Mouse (Mus musculus): ENCODE measurements around the gene Hoxd3.

The Hoxd3 gene

DNA sequence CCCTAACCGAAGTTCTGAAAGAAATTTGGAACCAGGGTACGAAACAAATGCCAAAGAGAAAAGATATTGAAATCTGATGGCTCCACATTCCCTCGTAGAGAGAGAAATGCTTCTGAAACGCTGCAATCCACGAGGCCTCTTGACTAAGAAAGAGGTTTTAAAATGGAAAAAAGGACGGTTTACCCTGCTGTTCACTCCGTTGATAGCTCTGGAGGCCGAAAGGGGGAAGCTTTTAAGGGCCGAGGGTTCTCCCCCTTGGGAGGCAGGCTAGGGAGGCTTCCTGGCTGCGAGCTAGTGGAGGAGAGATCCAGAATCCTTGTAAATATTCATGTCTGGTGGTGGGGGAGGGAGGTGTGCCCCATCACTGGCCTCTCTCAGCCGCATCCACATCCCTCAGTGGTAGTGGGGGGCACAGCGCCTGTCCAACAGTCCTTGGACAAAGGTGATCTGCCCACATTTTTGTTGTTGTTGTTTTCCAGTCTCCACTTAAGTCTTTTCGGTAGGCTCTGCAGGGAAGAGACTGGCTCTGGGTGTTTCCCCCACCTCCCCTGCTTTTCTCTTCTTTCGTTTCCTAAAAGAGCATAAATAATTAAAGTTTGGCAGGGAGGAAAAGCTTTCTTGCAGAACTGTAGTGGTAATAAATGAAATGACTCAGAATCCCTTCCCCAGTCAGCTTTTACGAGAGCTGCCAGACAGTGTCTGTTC is 32.7 kb upstream of the Hoxd3 start, which contains the start of gene Hoxd11:
Hoxd11 (plus strand) TSS at position 667 of the 705 bp plus-strand sequence.
- no peak for DNase-seq (ENCODE audit: low spot score in 2 of 2)

DNA sequence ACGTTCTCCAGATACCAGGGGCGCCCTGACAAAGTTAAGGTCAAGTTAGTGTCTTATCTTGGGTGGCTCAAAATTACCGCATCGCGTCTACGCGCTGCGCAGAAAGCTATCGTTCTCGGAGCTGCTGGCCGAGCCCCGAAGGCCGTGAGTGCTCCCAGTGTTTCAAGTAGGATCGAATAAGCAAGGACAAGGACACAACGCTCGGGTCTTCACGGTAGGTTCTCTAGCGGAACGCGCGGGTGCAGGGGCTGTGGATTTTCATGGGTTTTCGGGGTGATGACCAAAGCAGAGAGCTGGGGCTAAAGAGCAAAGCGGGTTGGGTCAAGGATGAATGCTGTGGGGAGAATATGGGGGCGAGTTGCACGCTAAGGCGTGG is 32.1 kb upstream of the Hoxd3 start:
- DNase-seq (ENCODE audit: low spot score in 2 of 2): no peak

DNA sequence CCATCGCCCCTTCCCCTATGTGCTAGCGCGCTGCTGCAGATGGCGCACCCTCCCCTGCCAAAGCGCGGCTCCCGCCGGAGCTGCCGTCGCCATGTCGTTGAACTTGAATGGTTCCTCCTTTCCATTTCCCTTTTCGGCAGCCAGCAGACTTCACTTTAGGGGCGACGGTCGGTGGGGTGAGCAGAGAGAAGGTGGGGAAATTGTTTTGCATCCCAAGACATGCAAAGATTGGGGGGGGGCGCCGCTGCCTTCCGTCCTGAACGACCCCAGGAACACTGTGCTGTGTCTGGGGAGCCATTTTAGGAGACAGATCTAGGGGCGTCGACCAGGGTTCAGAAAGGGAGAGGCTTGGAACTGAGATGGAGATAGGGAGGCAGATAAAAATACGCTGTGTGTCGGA is 31.7 kb upstream of the Hoxd3 start:
- DNase-seq (ENCODE audit: low spot score in 2 of 2): no peak

DNA sequence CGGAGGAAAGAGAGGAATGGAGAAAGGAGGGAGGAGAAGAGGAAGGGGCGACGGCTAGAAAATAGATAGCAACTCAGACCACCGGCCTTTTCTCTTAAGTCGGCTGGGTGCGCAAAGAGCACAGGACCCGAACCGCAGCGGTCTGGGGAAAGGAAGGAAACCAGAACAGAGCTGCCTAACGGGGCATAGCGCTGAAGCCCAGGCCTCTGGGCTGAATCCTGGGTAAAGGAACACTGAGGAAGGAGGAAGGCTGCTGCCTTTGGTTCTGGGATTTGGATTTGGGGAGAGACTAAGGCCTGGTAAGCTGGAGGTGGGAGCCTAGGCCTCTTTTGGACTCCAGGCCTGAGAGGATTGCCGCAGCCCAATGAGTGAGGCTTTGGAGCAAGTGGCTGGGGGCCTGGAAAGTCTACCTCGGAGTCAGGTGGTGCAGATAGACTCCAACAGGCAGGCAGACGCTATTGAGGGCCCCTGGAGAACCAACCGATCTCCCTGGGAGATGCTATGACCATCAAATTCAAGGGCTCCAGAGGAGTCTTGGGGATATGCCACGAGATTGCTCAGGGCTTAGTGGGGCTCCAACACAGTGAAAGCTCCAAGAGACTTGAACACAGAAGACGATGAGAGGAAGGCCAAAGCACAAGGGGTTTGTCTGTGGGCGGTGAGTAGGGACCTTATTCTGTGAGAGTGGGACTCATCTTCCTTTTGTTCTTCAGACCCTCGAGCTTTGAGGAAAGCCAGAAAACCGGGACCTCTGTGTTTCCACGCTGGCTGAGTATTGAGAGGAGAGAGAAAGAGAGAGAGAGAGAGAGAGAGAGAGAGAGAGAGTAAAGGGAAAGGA is 30.9 kb upstream of the Hoxd3 start:
- no peak for DNase-seq (ENCODE audit: low spot score in 2 of 2)

DNA sequence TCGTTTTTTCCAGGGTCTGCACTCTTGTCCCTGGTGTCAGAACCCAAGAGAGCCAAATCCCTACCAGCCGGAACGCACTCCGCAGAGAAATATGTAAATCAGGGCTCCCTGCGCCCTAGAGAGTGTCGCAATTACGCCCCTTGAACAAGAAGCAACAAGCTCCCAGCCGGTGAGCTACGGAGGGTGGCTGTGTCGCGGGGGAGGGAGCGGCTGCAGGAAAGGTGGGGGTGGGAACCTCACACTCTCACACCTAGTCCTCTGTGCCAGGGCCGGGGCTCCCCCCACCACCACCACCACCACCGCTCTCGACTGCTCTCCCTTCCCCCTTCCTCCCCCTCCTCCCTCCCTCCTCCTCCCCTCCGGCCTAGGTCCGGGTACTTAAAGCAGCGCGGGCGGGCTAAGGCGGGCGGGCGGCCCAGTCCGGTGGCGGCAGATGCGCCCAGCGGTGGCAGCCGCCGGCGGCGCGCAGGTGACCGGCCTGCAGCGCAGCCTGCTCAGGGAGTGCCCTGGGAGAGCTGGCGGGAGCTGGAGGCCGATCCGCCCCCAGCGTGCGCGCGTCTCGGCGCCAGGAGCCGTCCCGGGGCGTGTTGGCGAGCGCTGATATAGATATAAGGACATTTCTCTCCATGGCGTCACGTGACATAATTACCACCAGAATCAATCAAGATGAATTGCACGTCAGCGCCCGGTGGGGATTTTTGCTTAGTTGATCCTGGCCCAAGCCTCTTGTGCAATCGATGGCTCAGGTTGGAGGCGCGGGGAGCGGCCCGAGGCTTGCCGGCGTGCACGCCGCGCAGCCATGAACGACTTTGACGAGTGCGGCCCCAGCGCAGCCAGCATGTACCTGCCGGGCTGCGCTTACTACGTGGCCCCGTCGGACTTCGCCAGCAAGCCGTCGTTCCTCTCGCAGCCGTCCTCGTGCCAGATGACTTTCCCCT is 29.9 kb upstream of the Hoxd3 start:
- peak in 1 of 2 experiments; percentile 67 for DNase-seq (ENCODE audit: low spot score in 2 of 2)

DNA sequence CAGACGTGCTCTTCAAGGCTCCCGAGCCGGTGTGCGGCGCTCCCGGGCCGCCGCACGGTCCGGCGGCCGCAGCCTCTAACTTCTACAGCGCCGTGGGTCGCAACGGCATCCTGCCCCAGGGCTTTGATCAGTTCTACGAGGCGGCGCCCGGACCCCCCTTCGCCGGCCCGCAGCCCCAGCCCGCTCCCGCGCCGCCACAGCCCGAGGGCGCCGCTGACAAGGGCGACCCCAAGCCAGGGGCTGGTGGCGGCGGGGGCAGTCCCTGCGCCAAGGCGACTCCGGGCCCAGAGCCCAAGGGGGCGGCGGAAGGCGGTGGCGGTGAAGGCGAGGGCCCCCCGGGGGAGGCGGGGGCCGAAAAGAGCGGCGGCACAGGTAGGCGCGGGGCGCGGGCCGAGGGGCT is 28.9 kb upstream of the Hoxd3 start:
- no peak for DNase-seq (ENCODE audit: low spot score in 2 of 2)

DNA sequence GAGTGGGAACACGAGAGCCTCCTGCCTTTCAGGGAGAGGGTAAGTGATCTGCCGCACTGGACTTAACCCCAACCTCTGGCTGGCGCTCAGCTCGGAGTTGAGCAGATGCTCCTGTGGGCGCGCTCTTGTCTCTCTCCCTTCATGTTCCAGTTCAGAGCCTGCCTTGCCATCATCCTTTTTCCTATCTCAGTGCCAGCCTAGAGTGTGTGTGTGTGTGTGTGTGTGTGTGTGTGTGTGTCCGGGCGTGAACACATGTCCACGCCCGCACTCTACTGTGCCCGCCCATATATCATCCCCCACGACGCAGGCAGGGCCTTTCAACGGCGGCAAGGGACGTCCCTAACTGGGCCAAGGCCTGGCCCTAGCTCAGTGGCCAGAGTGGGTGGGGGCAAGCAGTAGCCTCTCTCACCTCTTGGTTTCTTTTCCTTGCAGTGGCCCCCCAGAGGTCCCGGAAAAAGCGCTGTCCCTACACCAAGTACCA is 28.2 kb upstream of the Hoxd3 start:
- no peak for DNase-seq (ENCODE audit: low spot score in 2 of 2)

DNA sequence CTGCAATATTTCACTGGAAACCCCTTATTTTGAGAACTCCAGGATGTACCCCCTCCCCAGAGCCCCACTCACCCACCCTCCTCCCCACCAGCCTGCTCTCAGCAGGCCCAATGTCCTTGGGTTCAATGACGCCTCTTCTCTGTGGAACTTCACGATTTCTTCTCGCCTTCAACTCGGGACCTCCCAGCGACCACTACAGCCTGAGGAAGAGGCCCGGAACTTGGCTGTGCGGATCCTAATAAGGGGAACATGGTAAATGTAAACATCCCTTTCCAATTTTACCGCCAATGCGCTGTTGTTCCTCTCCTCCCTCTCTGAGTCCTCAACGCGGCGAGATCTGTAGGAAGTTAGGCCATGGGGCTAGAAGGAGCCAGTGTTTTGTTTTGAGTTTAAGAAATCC is 27.6 kb upstream of the Hoxd3 start:
- DNase-seq (ENCODE audit: low spot score in 2 of 2): no peak

DNA sequence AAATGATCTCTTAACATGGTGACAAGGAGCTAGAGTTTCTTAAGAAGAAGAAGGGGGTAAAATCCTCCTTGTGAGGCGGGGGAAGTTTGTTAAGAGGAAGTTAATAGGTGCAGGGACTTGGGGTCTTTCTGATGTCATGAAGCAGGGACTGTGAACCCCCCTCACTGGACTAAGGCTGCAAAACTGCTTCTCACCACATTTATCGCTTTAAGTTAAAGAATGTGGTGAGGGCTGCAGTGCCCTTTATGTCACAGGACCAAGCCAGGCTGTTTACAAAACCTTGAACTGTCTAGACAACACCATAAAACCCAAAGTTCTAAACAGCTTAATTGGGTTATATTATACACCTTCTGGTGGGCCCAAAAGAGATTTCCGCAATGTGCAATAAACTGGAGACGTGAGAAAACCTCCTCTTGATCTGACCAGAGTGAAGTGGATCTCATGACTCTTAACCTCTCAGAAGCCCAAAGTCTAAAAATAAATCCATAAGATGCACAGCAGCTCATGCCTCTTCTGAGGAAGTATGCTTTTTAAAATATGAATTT is 26.6 kb upstream of the Hoxd3 start:
- no peak for DNase-seq (ENCODE audit: low spot score in 2 of 2)

DNA sequence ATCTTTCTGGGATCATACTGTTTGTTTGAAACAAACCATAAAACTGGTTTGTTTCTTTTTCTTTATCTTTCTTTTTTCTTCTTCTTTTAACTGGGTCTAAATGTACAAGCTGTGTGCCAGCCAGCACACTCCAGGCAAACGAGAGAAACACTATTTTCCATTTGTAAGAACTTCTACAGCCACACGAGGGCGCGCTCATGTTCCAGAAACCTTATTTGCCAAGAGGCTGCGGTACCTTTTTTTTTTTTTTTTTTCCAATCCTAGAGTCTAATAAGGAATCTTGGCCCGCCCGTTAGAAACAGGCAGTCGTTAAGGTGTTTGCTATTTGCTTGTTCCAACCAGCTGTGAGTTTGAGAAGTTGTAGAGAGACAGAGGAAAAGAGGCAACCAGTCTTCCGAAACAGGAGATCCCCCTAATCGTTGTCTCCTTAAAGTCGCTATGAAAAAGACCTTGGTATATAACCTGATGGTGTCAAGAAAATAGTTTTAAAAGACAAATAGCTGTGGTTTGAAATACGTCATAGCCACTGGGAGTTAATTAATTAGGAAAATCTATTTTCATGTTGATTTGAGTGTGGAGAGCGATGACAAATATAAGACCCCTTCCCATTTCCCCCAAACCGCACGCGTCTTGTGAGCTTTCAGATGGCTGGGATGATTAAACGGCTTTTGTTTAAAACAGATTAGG is 25.3 kb upstream of the Hoxd3 start:
- no peak for DNase-seq (ENCODE audit: low spot score in 2 of 2)

DNA sequence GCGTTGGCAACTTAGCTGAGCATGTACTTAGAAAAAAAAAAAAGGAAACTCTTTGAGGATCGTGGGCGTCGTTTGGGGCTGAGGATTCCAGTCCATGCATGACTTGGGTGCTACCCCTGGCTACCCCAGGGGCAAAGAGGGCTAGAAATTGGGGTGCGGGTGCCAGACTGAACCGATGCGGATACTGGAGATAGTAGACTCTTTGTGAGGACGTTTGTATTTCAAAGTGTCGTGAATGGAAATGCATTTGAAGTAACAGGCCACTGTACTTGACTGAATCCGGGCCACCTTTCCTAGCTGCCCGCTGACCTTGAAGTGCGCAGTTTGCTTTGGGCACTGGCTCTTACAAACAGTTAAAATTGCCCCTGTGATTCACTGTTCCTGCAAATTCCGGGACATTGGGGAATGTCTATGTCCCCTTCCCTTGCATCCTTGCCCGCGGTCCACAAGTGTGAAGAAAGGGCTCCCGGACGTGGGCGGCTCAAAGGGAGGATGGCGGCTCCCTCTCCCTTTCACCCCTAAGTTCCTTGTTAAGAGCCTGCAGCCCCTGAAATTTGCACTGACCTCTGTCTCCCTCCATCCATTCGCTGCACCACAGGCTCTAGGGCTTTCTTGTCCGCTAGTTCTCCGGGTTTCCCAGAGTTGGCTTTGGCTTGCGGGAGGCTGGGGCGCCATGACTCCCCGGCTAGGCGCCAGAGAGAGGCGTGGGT is 24.6 kb upstream of the Hoxd3 start:
- no peak for DNase-seq (ENCODE audit: low spot score in 2 of 2)

DNA sequence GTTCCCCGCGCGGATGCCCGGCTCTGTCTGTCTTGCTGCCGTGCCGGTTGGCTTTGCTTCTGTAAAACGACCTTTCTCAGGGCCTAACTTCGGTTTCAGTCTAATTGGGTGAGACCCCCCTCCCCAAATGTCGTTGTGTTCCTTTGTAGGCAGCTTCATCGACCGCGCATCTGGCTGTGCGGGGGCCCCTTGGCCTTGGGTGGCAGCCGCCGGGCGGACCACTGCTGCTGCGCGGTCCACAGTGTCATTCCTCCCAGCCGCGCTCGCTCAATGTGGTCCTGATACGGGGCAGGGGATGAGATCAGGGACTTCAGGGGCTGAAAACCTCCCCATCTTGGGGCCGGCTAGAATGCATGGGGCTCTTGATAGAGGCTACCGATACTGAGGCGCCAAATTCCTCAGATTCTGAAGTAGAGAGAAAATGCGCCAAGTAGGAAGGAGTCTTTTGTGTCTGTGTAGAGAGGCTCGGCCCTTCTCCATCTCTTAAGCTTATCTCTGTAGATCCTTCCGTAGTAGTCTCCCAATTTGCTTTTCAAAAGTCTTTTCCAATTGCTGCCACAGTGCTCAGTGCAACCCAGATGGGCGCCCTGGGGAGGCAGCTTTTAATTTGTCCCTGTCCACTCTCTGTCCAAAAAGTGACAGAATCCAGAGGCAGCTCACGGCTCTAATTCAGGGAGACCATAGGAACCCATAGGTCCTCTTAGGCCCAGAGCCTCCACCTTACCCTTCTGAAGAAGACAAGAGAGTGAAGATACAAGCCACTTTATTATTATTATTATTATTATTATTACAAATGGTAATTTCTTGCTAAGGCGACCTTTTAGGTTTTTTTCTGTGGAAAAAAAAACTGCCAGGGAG is 23.8 kb upstream of the Hoxd3 start:
- DNase-seq (ENCODE audit: low spot score in 2 of 2): no peak

DNA sequence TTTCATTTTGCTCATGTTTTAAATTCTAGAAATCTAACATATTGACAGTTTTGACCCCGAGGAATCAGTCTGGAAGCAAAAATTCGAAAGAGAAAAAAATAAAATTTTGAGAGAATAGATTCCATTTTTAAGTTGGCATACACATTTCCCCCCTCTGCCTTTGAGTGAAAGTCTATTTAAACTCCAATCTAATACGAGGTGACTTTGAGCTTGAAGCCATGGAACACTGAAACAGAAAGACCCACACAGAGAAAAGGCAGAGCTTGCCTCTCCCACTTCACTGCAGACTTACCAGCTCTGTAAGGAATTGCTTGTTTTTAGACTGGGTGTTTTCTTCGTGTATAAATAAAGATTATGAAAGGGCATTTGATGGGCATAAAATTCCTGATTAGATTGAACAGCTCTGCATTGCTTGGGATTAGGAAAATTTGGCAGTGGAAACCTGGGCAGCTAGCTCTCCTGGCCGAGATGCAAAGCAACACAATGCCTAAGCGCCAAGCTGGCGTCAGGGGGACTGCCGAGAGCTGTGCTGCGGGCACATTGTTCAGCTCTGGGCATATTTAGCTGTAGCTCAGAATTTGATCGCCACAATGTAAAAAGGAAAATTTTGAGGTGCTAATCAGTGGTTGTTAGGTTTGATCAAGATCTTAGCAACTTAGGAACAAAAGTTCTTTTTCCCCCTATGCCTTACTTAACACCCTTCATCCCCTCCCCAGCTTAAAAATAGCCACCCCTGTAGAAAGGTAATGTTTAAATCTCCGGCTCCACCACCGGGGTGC is 22.7 kb upstream of the Hoxd3 start:
- no peak for DNase-seq (ENCODE audit: low spot score in 2 of 2)

DNA sequence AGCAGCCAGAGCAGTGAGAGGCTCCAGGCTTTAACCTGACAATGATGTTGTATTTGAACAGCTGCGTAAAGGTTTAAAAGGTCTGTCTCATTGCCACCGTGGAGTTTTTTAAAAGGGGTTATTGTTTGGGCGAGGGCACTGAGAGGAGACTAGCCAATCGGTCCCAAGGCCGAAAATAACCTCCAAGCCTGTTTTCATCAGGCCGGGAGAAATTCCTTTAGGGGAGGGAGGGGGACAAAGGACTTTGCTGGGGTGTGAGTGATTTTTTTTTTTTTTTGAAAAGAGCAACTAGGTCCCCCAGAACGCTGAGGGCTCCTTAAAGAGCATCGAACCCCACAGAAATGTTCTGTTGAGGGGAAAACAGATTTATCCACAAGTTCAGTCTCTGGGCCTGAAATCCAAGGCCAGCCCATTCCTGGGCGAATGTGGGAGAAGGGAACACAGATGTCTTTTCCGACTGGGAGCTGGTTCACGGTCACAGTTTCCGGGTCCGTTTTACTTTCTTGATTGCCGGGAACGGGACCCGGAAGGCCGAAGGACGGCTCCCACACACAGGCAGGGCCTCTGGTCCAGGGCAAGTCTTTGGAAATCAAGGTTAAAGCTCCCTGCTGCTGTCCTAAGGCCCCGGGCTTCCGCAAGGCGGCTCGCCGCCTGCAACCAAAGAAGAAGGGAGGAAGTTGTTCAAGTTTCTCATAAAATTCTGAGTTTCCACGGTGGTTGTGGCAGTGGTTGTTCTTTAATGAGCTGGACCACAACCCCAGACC is 22.0 kb upstream of the Hoxd3 start:
- no peak for DNase-seq (ENCODE audit: low spot score in 2 of 2)

DNA sequence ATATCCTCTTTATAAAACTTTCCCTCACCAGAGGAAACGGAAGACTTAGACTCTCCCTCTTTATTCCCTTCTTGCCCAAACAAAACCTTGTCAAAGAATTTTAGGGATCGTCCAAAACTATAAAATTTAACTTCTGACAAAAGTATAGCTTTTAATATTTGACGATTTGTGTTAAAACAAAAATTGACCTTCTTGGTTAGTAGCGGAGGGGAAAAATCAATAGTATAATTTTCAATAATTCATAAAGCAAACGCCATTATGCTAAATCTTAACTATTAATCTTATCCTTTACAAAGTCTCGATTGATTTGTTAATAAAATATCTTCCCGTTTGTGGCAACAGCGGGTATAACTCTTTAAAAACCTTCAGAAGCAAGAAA is 21.4 kb upstream of the Hoxd3 start:
- no peak for DNase-seq (ENCODE audit: low spot score in 2 of 2)

DNA sequence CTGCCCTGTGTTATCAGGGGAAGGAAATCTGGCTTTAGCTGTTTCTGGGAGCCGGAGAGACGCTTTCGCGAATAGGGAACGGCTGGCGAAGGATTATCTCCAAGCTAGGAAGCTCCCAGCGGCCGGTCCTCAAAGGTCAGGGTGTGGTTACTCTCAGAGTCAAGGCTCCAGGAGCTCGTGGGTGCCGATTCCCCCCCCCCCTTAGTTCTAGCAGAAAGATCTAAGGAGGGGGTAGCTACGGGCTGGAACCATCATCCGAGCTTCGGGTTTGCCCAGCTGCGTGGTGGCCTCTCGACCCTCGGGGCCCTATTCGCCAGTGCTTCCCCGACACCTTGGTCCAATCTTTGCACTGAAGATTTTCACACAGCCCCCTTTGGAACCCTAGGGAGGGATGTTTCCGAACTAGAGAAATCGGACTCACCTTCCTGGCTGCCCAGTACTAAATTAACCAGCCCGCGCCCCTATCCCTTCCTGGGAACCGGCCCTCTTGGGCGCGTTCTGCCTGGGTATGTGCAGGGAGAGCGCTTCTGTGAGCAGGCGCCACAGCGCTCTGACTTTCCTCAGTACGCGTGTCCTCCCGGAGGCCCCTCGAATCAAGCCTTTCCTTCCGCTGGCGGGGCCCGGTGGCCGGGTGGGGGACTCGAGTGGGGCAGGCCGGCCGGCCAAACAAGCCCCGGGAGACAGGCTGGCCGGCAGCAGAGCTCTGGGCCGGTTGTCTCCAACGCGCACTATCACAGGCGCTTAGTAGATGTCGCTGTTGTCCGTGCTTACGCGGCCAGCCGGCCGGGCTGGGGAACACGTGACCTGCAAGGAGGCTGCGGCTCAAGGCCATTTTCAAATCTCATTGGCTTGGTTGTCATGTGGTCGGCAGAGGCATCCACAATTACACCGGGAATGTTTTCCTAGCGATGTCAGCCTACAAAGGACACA is 20.4 kb upstream of the Hoxd3 start, which contains the start of gene Hoxd10:
Hoxd10 (plus strand) TSS at position 903 of the 930 bp plus-strand sequence.
- peak; percentile 68 to 69 for DNase-seq (ENCODE audit: low spot score in 2 of 2)
